Comparison of ENCODE assay signal across 8 mouse cellular contexts in the genomic region with DNA sequence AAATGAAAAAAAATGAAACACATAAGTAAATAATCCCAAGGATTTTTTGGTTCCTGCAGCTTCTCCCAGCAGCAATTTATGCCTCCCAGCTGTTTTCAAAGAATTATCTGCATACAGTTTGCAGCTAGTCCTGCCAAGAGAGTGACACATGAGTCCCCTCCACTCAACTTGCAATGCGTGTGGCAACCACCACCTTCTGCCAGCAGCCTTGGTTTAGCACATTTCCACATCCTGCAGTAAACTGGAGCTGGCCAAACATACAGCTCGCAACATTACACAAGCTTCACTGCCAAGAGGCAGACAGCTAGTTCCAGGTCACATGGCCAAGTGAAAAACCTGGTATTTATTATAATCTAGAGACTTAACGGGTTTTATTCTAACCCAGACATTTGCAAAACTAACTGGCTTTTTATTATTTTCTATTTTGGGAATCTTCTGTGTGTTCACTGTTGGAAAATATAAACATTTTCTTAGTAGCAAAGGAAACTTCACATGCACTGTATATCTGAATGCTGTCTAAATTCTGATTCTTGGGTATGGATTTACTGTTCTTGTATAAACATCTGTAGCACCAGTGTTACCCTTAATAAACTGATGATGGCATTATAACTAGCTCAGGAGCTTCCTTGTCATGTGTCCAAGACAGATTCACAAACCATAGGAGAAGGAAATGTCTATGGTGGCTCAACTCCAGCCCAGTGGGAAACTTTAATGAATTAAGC.
DNase-seq lines count a peak whose midpoint lies in the region; ATAC-seq and TF ChIP-seq lines count a peak whose summit lies in the region.
"Had no signal": no experiment of that assay in that cellular context is flagged by ENCODE, and none has a peak within 500 bp of the region (broad histone marks: within the 10 kb centered on the region; RNA-seq: fewer than 3 reads in every experiment).

No protein-coding gene starts in this region.

- H3K4me1 ChIP-seq in lung, adult 2 months (ENCODE audit: control insufficient read depth, insufficient read depth, low read length) = no peaks in the 10 kb centered on the region
- H3K4me1 ChIP-seq in forebrain, postnatal 0 days (ENCODE audit: insufficient read depth) = no peaks in the 10 kb centered on the region
- H3K4me1 ChIP-seq: midbrain, embryonic 13.5 days had no signal

- H3K27me3 ChIP-seq in forebrain, postnatal 0 days (ENCODE audit: insufficient read depth, low read length) = no peaks in the 10 kb centered on the region
- H3K27me3 ChIP-seq: midbrain, embryonic 13.5 days had no signal

- no peak overlapping the region for H3K27ac ChIP-seq in forebrain, postnatal 0 days (ENCODE audit: low read depth, low read length)
- H3K27ac ChIP-seq: midbrain, embryonic 13.5 days had no signal

- DNase-seq in lung, adult 18-20 months = peak; percentile 8 to 16
- DNase-seq in lung, adult 2 months = no peak
- peak; percentile 60 for DNase-seq in forebrain, postnatal 0 days
- DNase-seq in layer of hippocampus, postnatal 36 days = peak; percentile 37 to 51
- DNase-seq in right cerebral cortex, postnatal 14 days = peak; percentile 5
- DNase-seq in T-cell, adult 2 months (ENCODE audit: low spot score) = no peak
- no peak for DNase-seq in urinary bladder, postnatal 4 days (ENCODE audit: low spot score in 2 of 2)

- H3K9ac ChIP-seq in forebrain, postnatal 0 days = no peak overlapping the region
- H3K9ac ChIP-seq: midbrain, embryonic 13.5 days had no signal

- no peak for TF ChIP-seq CTCF in lung, adult 2 months (IDR thresholded peaks at IDR 0.05; ENCODE audit: insufficient read depth, low read length)
- TF ChIP-seq CTCF in forebrain, postnatal 0 days (IDR thresholded peaks at IDR 0.05; ENCODE audit: low read depth) = no peak

- H3K9me3 ChIP-seq in forebrain, postnatal 0 days (ENCODE audit: low read length) = no peaks in the 10 kb centered on the region
- H3K9me3 ChIP-seq: midbrain, embryonic 13.5 days had no signal

- 33% methylated on average over 3 of the region's 3 CpGs for WGBS in lung, adult 2 months
- WGBS in forebrain, postnatal 0 days = 37% methylated on average over 3 of the region's 3 CpGs

- H3K4me2 ChIP-seq in forebrain, postnatal 0 days (ENCODE audit: low read depth) = no peak overlapping the region
- H3K4me2 ChIP-seq: midbrain, embryonic 13.5 days had no signal

- no peak for TF ChIP-seq POLR2A in lung, adult 2 months (IDR thresholded peaks at IDR 0.05; ENCODE audit: borderline replicate concordance, extremely low read depth, low read depth, low read length)

- H3K4me3 ChIP-seq in lung, adult 2 months (replicated peaks; ENCODE audit: extremely low read depth, low read depth, low read length) = no peak overlapping the region
- no peak overlapping the region for H3K4me3 ChIP-seq in forebrain, postnatal 0 days (ENCODE audit: low read depth, low read length)
- H3K4me3 ChIP-seq: midbrain, embryonic 13.5 days had no signal

- H3K36me3 ChIP-seq in forebrain, postnatal 0 days (ENCODE audit: insufficient read depth) = no peaks in the 10 kb centered on the region
- H3K36me3 ChIP-seq: midbrain, embryonic 13.5 days had no signal

- peak; percentile 98 for ATAC-seq in forebrain, postnatal 0 days
- ATAC-seq: midbrain, embryonic 13.5 days had no signal

Comparison
In these comparisons a context has a peak if more than half of its experiments do, and no peak if none do; other contexts are left out.
1. DNase-seq: peak in lung, adult 18-20 months (2 of 2), forebrain, postnatal 0 days (single experiment), layer of hippocampus, postnatal 36 days (2 of 2) and right cerebral cortex, postnatal 14 days (single experiment); none in lung, adult 2 months (single experiment), T-cell, adult 2 months (single experiment) and urinary bladder, postnatal 4 days (0 of 2).